Mouse (Mus musculus) MEL (cell line): Measurements from ENCODE around the gene Fyb. TPM values are rescaled to one million over a fixed set of nuclear protein-coding genes. Genes with fewer than 3 reads are reported as not detected.
A peak's percentile ranks its signal among the peaks of the same experiment; 100 is the strongest.

Source experiments
- DNase-seq: peaks from one replicate; pipeline ENCODE4 v3.0.0; 2011; ENCODE audit warnings: low read depth, low spot score
- H3K27ac ChIP-seq: 2 replicates; pipeline ENCODE4 v1.5.1; 2012; ENCODE audit warnings: low read depth, mild to moderate bottlenecking, control low read depth, low read length, moderate library complexity; ENCODE audit not compliant: control insufficient read depth
- H3K27me3 ChIP-seq, 2 experiments: fragments of 150-350 bp in 1 of 2; sonication (generic) in 1 of 2; 2 replicates each; pipeline ENCODE4 v1.6.1; 2012; ENCODE audit warnings: low read length in 2 of 2, mild to moderate bottlenecking in 2 of 2, improper control_type of control experiment in 1 of 2, moderate library complexity in 1 of 2; ENCODE audit not compliant: insufficient read depth in 2 of 2, control insufficient read depth in 1 of 2
- H3K36me3 ChIP-seq, 2 experiments: 2 replicates each; pipeline ENCODE4 v1.6.1; 2012 to 2014; ENCODE audit warnings: low read length in 2 of 2, improper control_type of control experiment in 1 of 2, inconsistent platforms in 1 of 2, mild to moderate bottlenecking in 1 of 2; ENCODE audit not compliant: insufficient read depth in 2 of 2, control insufficient read depth in 1 of 2
- H3K4me1 ChIP-seq, 2 experiments: fragments of 150-350 bp in 1 of 2; sonication (generic) in 1 of 2; 2 replicates each; pipeline ENCODE4 v1.6.1; 2012; ENCODE audit warnings: low read length in 2 of 2, improper control_type of control experiment in 1 of 2, mild to moderate bottlenecking in 1 of 2; ENCODE audit not compliant: insufficient read depth in 2 of 2, control insufficient read depth in 1 of 2
- H3K4me3 ChIP-seq, 2 experiments: fragments of 150-350 bp in 1 of 2; sonication (generic) in 1 of 2; 2 replicates each; pipeline ENCODE4 v1.5.1; 2012; ENCODE audit warnings: low read depth in 2 of 2, low read length in 2 of 2, mild to moderate bottlenecking in 2 of 2, moderate library complexity in 2 of 2, control low read depth in 1 of 2, improper control_type of control experiment in 1 of 2; ENCODE audit not compliant: control insufficient read depth in 1 of 2, insufficient read depth in 1 of 2
- H3K79me2 ChIP-seq: 2 replicates; pipeline ENCODE4 v1.6.1; 2012; ENCODE audit warnings: mild to moderate bottlenecking, low read length, moderate library complexity; ENCODE audit not compliant: control insufficient read depth, poor library complexity, insufficient read depth
- H3K9ac ChIP-seq: 2 replicates; pipeline ENCODE4 v1.6.1; 2012; ENCODE audit warnings: low read depth, mild to moderate bottlenecking, control low read depth, low read length, moderate library complexity; ENCODE audit not compliant: control insufficient read depth, poor library complexity, severe bottlenecking
- H3K9me3 ChIP-seq: fragments of 150-350 bp; sonication (generic); replicated peaks from 2 replicates; pipeline ENCODE4 v1.6.1; 2012; ENCODE audit warnings: mild to moderate bottlenecking, low read length, improper control_type of control experiment, moderate library complexity; ENCODE audit not compliant: insufficient read depth
- BHLHE40 ChIP-seq: IDR thresholded peaks from 2 replicates; pipeline ENCODE4 v1.6.1; 2012; ENCODE audit warnings: low read depth, mild to moderate bottlenecking, inconsistent platforms, low read length, improper control_type of control experiment, borderline replicate concordance
- CHD1 ChIP-seq: IDR thresholded peaks from 2 replicates; pipeline ENCODE4 v1.6.1; 2012; ENCODE audit warnings: low read depth, mild to moderate bottlenecking, inconsistent platforms, low read length, improper control_type of control experiment
- E2F4 ChIP-seq: IDR thresholded peaks from 2 replicates; pipeline ENCODE4 v1.6.1; 2011; ENCODE audit warnings: low read depth, low read length, improper control_type of control experiment, borderline replicate concordance
- ELF1 ChIP-seq: IDR thresholded peaks from 2 replicates; pipeline ENCODE4 v1.6.1; 2014; ENCODE audit warnings: low read depth, mild to moderate bottlenecking, inconsistent platforms, low read length, improper control_type of control experiment, moderate library complexity
- EP300 ChIP-seq, 2 experiments: IDR thresholded peaks; 2 replicates each; pipeline ENCODE4 v1.6.1; 2011; ENCODE audit warnings: improper control_type of control experiment in 2 of 2, low read length in 2 of 2, low read depth in 1 of 2, mild to moderate bottlenecking in 1 of 2
- MAFK ChIP-seq: IDR thresholded peaks from 2 replicates; pipeline ENCODE4 v1.6.1; 2011; ENCODE audit warnings: low read depth, mild to moderate bottlenecking, low read length, improper control_type of control experiment, borderline replicate concordance
- MAX ChIP-seq: IDR thresholded peaks from 2 replicates; pipeline ENCODE4 v1.6.1; 2011; ENCODE audit warnings: low read length, improper control_type of control experiment
- MAZ ChIP-seq: IDR thresholded peaks from 2 replicates; pipeline ENCODE4 v1.6.1; 2012; ENCODE audit warnings: low read depth, mild to moderate bottlenecking, inconsistent platforms, low read length, improper control_type of control experiment
- NELFE ChIP-seq: IDR thresholded peaks from 2 replicates; pipeline ENCODE4 v1.6.1; 2011; ENCODE audit warnings: low read depth, low read length, improper control_type of control experiment
- NRF1 ChIP-seq: IDR thresholded peaks from 2 replicates; pipeline ENCODE4 v1.6.1; 2014; ENCODE audit warnings: low read depth, mild to moderate bottlenecking, inconsistent platforms, low read length, improper control_type of control experiment, moderate library complexity; ENCODE audit not compliant: poor library complexity, insufficient read depth, severe bottlenecking
- POLR2AphosphoS5 ChIP-seq: IDR thresholded peaks from 2 replicates; pipeline ENCODE4 v1.6.1; 2012; ENCODE audit warnings: low read depth, borderline replicate concordance, mild to moderate bottlenecking, inconsistent platforms, low read length, moderate library complexity, mixed read lengths
- RCOR1 ChIP-seq: IDR thresholded peaks from 2 replicates; pipeline ENCODE4 v1.6.1; 2012; ENCODE audit warnings: low read depth, mild to moderate bottlenecking, inconsistent platforms, low read length, improper control_type of control experiment
- SIN3A ChIP-seq: IDR thresholded peaks from 2 replicates; pipeline ENCODE4 v1.6.1; 2012; ENCODE audit warnings: low read length, improper control_type of control experiment, inconsistent platforms
- TBP ChIP-seq: IDR thresholded peaks from 2 replicates; pipeline ENCODE4 v1.8.0; 2011; ENCODE audit warnings: low read depth, low read length, improper control_type of control experiment
- USF1 ChIP-seq: IDR thresholded peaks from 2 replicates; pipeline ENCODE4 v1.6.1; 2014; ENCODE audit warnings: low read depth, mild to moderate bottlenecking, inconsistent platforms, low read length, improper control_type of control experiment, moderate library complexity
- USF2 ChIP-seq, 2 experiments: IDR thresholded peaks; 2 replicates each; pipeline ENCODE4 v1.6.1; 2011 to 2012; ENCODE audit warnings: improper control_type of control experiment in 2 of 2, low read length in 2 of 2, borderline replicate concordance in 1 of 2, inconsistent platforms in 1 of 2, low read depth in 1 of 2, mild to moderate bottlenecking in 1 of 2; ENCODE audit not compliant: insufficient read depth in 1 of 2
- ZNF384 ChIP-seq: IDR thresholded peaks from 2 replicates; pipeline ENCODE4 v1.6.1; 2012; ENCODE audit warnings: low read depth, mild to moderate bottlenecking, inconsistent platforms, low read length, improper control_type of control experiment
- polyA plus RNA-seq, 2 experiments: library from polyadenylated mRNA; stranded (reverse) in 1 of 2; unstranded in 1 of 2; fragments of >175 nt in 1 of 2; fragments of >200 nt in 1 of 2; gene quantifications; 2 replicates each; pipeline versions ENCODE4 v1.2.1 to v1.2.4; 2012; ENCODE audit warnings: low replicate concordance in 2 of 2, low read depth in 1 of 2; ENCODE audit not compliant: insufficient read length in 2 of 2, insufficient read depth in 1 of 2, missing spikeins in 1 of 2
- total RNA-seq: library from RNA; depleted of rRNA; stranded (reverse); fragments of 300-350 nt; gene quantifications from 2 replicates; pipeline ENCODE4 v1.2.3, GENCODE M21; 2012

Fyb gene
- total and polyA plus RNA-seq, 3 experiments = 175 to 208 TPM; not detected in 1

DNA sequence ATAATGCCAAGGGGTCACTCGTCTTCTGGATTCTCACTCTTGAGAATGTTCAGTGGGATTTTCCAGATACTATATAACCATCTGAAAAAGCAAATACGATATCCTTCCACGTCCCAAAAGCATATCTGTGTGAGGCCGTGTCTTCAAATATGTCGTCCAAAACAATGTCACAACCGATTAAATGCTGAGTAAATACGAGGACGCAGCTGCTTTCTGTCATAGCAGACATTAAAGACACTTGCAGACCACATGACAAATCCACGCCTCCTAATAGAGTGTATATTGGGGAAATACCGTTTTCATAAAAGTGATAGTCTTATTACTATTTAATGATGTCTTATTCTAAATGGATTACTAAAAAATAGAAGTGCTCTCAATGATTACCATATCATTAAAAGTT is 38.0 kb downstream of the Fyb start:
- H3K4me1 ChIP-seq = peaks cover 14 to 22% of the 10 kb centered on the region in 2 experiments
- no peak for DNase-seq
- no peaks in the 10 kb centered on the region for H3K9me3 ChIP-seq
- no peaks in the 10 kb centered on the region for H3K79me2 ChIP-seq
- H3K27ac ChIP-seq = no peak overlapping the region
- TF ChIP-seq E2F4 (no peak), MAX (no peak), TBP (no peak), USF2 (IDR thresholded peaks at IDR 0.05; ENCODE audit: borderline replicate concordance in 1 of 2, insufficient read depth in 1 of 2, low read depth in 1 of 2, low read length in 2 of 2) (no peak), EP300 (IDR thresholded peaks at IDR 0.05; ENCODE audit: low read depth in 1 of 2, low read length in 2 of 2) (no peak), MAZ (no peak), POLR2AphosphoS5 (no peak), SIN3A (no peak), USF1 (no peak), BHLHE40 (no peak), ZNF384 (no peak), MAFK (no peak), NRF1 (no peak), RCOR1 (no peak), NELFE (no peak)
- no peak overlapping the region for H3K4me3 ChIP-seq
- H3K27me3 ChIP-seq = no peaks in the 10 kb centered on the region
- H3K9ac ChIP-seq = no peak overlapping the region
- H3K36me3 ChIP-seq = peaks cover 0 to 29% of the 10 kb centered on the region in 2 experiments; a peak in 2 of 4 replicates

DNA sequence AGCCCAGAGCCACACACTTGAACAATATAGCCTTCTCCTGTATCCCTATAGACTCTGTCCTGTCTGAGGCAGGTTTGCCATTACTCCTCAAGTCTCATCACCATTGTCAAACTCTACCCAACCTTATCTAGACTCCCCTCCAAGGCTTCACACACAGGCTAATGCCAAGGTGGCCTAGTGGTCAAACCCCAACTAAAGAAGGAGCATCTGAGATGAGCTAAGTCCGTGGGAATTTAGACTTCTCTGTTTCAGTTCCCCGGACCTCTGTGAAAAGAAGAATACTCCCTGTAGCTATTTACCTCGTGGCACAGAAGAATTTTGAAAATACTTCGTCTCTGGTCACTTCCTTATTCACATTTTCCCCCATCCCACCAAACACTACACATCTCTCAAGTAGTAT is 39.5 kb downstream of the Fyb start:
- no peak overlapping the region for H3K9ac ChIP-seq
- H3K4me1 ChIP-seq = peaks cover 9 to 12% of the 10 kb centered on the region in 2 experiments
- TF ChIP-seq MAZ = no peak
- no peak for TF ChIP-seq ELF1
- no peak for TF ChIP-seq CHD1
- no peaks in the 10 kb centered on the region for H3K27me3 ChIP-seq
- no peak for DNase-seq
- peak overlapping the region; percentile 20; the same call in 1 of the 2 replicates for H3K27ac ChIP-seq
- H3K36me3 ChIP-seq = peaks cover 0 to 14% of the 10 kb centered on the region in 2 experiments; a peak in 2 of 4 replicates
- no peaks in the 10 kb centered on the region for H3K79me2 ChIP-seq
- H3K4me3 ChIP-seq = no peak overlapping the region
- no peaks in the 10 kb centered on the region for H3K9me3 ChIP-seq
